Mouse (Mus musculus) layer of hippocampus, adult 2 months (tissue): ENCODE data around the gene Kcnb1. TPM values are rescaled to one million over a fixed set of nuclear protein-coding genes. Genes with fewer than 3 reads are reported as not detected.

Source experiments
- DNase-seq, 2 experiments: peaks; one replicate each; pipeline ENCODE4 v3.0.0; 2022; ENCODE audit warnings: low spot score in 2 of 2
- H3K27ac ChIP-seq: fragments of 200-600 bp; 2 replicates; pipeline ENCODE4 v1.8.1; 2022
- H3K4me3 ChIP-seq: fragments of 200-600 bp; 2 replicates; pipeline ENCODE4 v1.8.1; 2022; ENCODE audit warnings: mild to moderate bottlenecking
- CTCF ChIP-seq: fragments of 200-600 bp; conservative IDR thresholded peaks from 2 replicates; pipeline ENCODE4 v1.8.1; 2022; ENCODE audit warnings: antibody characterized with exemption, mild to moderate bottlenecking, moderate library complexity
- total RNA-seq, 2 experiments: library from RNA; stranded (reverse); gene quantifications; 2 replicates each; pipeline ENCODE4 v1.2.3; 2021

Kcnb1 gene
- total RNA-seq, 2 experiments from 2014 or later = 103 to 105 TPM

DNA sequence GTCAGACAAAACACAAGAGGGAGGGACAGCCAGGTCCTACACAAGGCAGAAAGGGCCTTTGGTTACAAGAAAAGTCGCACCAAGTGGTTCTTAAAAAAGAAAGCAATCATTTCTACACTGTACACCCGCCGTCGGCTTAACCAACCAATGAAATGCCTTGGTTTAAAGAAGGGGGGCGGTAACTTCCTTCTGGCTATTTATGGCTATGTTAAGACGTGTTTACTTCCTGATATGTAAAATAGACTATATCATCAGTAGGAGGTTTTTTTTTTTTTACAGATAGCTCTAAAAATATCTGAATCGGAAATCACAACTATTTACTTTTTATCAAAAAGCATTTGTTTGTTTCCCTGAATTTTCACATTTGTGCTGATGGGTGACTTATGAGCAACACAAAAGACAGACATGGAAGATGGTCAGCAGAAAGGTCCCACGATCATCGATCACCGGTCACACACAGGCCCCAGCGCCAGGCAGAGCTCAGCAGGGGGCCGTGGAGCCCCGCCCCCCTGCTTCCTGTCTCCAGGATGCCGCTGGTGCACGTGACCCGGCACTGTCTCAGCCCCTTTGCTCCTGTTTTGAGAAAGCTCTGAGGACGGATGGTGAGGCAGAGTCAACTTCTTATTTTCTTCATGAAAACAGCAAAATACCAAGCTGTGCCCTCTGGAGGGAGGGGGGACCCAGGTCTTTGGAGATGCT is 88.1 kb downstream of the Kcnb1 start:
- no peak overlapping the region for H3K27ac ChIP-seq
- DNase-seq = no peak
- no peak for TF ChIP-seq CTCF
- H3K4me3 ChIP-seq = no peak overlapping the region; the same call in 1 of the 2 replicates

GRCm38 (mm10) chr2:167094688-167095087 is 95.3 kb downstream of the Kcnb1 start:
- Histone ChIP-seq H3K27ac (no peak overlapping the region), H3K4me3 (no peak overlapping the region)
- DNase-seq = no peak
- no peak for TF ChIP-seq CTCF

- TF ChIP-seq CTCF = no peak
- H3K27ac ChIP-seq = no peak overlapping the region
- DNase-seq = no peak
- no peak overlapping the region for H3K4me3 ChIP-seq
These were observed 96.6 kb downstream of the Kcnb1 start for GRCm38 (mm10) chr2:167093171-167093900.

GRCm38 (mm10) chr2:167090271-167090670 is 99.7 kb downstream of the Kcnb1 start:
- Histone ChIP-seq H3K4me3 (no peak overlapping the region), H3K27ac (no peak overlapping the region)
- no peak for DNase-seq
- TF ChIP-seq CTCF = no peak

DNA sequence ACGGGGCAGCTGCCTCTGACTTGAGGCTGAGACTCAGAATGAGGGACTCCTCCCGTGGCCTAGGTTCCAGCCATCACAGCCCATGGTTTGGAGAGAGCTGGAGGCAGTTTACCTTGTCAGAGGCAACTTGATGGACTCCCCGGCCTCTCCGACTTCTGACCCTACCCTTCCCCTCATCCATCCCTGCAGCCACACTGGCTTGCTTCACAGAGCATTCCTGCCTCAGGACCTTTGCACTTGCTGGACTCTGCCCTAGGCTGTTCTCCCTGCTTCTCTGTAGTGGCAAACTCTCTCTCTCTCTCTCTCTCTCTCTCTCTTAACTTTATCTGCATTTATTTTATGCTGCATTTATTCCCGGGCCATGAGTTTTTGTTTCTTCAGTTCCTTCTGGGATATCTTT is 103.1 kb downstream of the Kcnb1 start:
- Histone ChIP-seq H3K4me3 (no peak overlapping the region), H3K27ac (no peak overlapping the region)
- DNase-seq = no peak
- TF ChIP-seq CTCF = no peak

GRCm38 (mm10) chr2:167086092-167086491 is 103.9 kb downstream of the Kcnb1 start:
- DNase-seq = no peak
- no peak overlapping the region for H3K4me3 ChIP-seq
- no peak overlapping the region for H3K27ac ChIP-seq
- no peak for TF ChIP-seq CTCF

- no peak overlapping the region for H3K4me3 ChIP-seq
- no peak for DNase-seq
These were observed 108.3 kb downstream of the Kcnb1 start for GRCm38 (mm10) chr2:167081639-167082038.

GRCm38 (mm10) chr2:167081135-167081534 is 108.8 kb downstream of the Kcnb1 start:
- TF ChIP-seq CTCF = no peak
- no peak overlapping the region; the same call in 1 of the 2 replicates for H3K27ac ChIP-seq
- H3K4me3 ChIP-seq = no peak overlapping the region
- DNase-seq = no peak

More at GRCm38 (mm10) chr2:167081639-167082038, 108.3 kb downstream of the Kcnb1 start:
- no peak overlapping the region; the same call in 1 of the 2 replicates for H3K27ac ChIP-seq
- TF ChIP-seq CTCF = no peak

- no peak for TF ChIP-seq CTCF
- Histone ChIP-seq H3K4me3 (no peak overlapping the region), H3K27ac (peak overlapping the region; percentile 94)
- no peak for DNase-seq
These were observed 109.6 kb downstream of the Kcnb1 start for GRCm38 (mm10) chr2:167080387-167080786.

DNA sequence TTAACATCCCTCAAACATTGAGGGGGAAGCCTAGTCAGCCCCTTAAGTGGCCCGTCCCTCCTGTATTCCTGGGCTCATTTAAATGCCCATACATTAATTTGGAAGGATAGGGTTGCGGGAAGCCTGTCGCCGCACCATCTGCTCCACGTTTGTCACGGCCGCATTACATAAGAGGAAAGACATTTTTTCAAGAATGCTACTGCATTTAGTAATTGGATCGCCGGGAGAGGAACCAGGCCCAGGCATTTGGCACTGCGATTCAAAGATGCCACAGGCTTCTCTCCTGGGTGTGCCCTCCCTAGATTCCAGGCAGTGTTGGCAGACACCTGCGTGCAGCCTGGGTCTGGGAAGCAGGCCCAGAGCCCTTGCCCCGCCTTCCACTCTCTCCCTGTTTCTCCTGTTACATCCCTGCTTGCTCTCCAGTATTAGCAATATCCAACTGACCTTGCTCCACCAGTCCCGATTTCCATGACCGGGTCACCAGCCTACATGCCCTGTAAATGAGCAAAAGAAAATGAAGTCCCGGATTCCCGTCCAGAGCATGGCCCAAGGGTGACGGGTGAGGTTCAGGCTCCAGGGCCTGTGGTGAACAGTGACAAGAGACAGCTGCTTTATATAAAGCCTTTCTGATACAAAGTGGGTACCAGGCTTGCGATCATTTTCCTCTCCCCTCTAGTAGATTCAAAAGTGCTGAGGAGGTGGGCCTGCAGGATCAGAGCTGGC is 110.3 kb downstream of the Kcnb1 start:
- TF ChIP-seq CTCF = no peak
- Histone ChIP-seq H3K27ac (peak overlapping the region; percentile 94), H3K4me3 (no peak overlapping the region)
- DNase-seq = peak; percentile 54 to 64

- peak in 1 of 2 experiments; percentile 45 for DNase-seq
- Histone ChIP-seq H3K4me3 (no peak overlapping the region), H3K27ac (peak overlapping the region; percentile 94)
- no peak for TF ChIP-seq CTCF
These were observed 110.9 kb downstream of the Kcnb1 start for GRCm38 (mm10) chr2:167078931-167079495.

GRCm38 (mm10) chr2:167078486-167078885 is 111.5 kb downstream of the Kcnb1 start:
- TF ChIP-seq CTCF = no peak
- peak overlapping the region; percentile 94 for H3K27ac ChIP-seq
- DNase-seq = no peak
- no peak overlapping the region for H3K4me3 ChIP-seq
